Mouse (Mus musculus): ENCODE results near the gene 1810009A15Rik. TPM values are rescaled to one million over a fixed set of nuclear protein-coding genes. Genes with fewer than 3 reads are reported as not detected.

The 1810009A15Rik gene
- polyA plus RNA-seq, 1 experiment from 2014 or later = 30.5 TPM

GRCm38 (mm10) chr19:8914212-8914611, 25.6 kb downstream of the 1810009A15Rik start:
- no peak overlapping the region for H3K4me2 ChIP-seq (ENCODE audit: low read depth, low read length)
- no peak for TF ChIP-seq EP300 (IDR thresholded peaks at IDR 0.05; ENCODE audit: low read depth)
- H3K9me3 ChIP-seq (ENCODE audit: low read length) = no peaks in the 10 kb centered on the region
- 94% methylated on average over 3 of the region's 3 CpGs for WGBS (ENCODE audit: insufficient replicate concordance)
- no peak overlapping the region for H3K9ac ChIP-seq (replicated peaks)
- no peaks in the 10 kb centered on the region for H3K27me3 ChIP-seq (ENCODE audit: insufficient read depth, low read length)
- no peak overlapping the region for H3K4me3 ChIP-seq (ENCODE audit: low read depth, low read length)
- no peak for ATAC-seq
- no peak overlapping the region for H3K27ac ChIP-seq (ENCODE audit: low read depth)
- no peaks in the 10 kb centered on the region for H3K4me1 ChIP-seq (ENCODE audit: insufficient read depth)
- no peak for DNase-seq
- H3K36me3 ChIP-seq (replicated peaks; ENCODE audit: insufficient read depth, low read length) = peaks cover 71% of the 10 kb centered on the region

GRCm38 (mm10) chr19:8919000-8919399, 30.3 kb downstream of the 1810009A15Rik start:
- Histone ChIP-seq H3K9me3 (ENCODE audit: low read length) (no peaks in the 10 kb centered on the region), H3K9ac (replicated peaks) (no peak overlapping the region), H3K27ac (ENCODE audit: low read depth) (no peak overlapping the region), H3K27me3 (ENCODE audit: insufficient read depth, low read length) (no peaks in the 10 kb centered on the region), H3K36me3 (replicated peaks; ENCODE audit: insufficient read depth, low read length) (peaks cover 32% of the 10 kb centered on the region), H3K4me3 (ENCODE audit: low read depth, low read length) (no peak overlapping the region), H3K4me1 (ENCODE audit: insufficient read depth) (peaks cover 13% of the 10 kb centered on the region), H3K4me2 (ENCODE audit: low read depth, low read length) (no peak overlapping the region)
- no peak for ATAC-seq
- TF ChIP-seq CTCF (IDR thresholded peaks at IDR 0.05; ENCODE audit: low read depth) (no peak), EP300 (IDR thresholded peaks at IDR 0.05; ENCODE audit: low read depth) (no peak)
- 77% methylated on average over 3 of the region's 3 CpGs for WGBS (ENCODE audit: insufficient replicate concordance)
- no peak for DNase-seq

- 62% methylated on average over 6 of the region's 6 CpGs for WGBS (ENCODE audit: insufficient replicate concordance)
- H3K9me3 ChIP-seq (ENCODE audit: low read length) = no peaks in the 10 kb centered on the region
- TF ChIP-seq CTCF (IDR thresholded peaks at IDR 0.05; ENCODE audit: low read depth) (no peak), EP300 (IDR thresholded peaks at IDR 0.05; ENCODE audit: low read depth) (no peak)
- DNase-seq (no peak), ATAC-seq (no peak)
- H3K4me3 ChIP-seq (ENCODE audit: low read depth, low read length) = peak overlapping the region; percentile 79
- peak overlapping the region; percentile 75 for H3K9ac ChIP-seq (replicated peaks)
- peak overlapping the region; percentile 90 for H3K27ac ChIP-seq (ENCODE audit: low read depth)
- peaks cover 25% of the 10 kb centered on the region for H3K36me3 ChIP-seq (replicated peaks; ENCODE audit: insufficient read depth, low read length)
- H3K27me3 ChIP-seq (ENCODE audit: insufficient read depth, low read length) = no peaks in the 10 kb centered on the region
- peaks cover 13% of the 10 kb centered on the region for H3K4me1 ChIP-seq (ENCODE audit: insufficient read depth)
- peak overlapping the region; percentile 94 for H3K4me2 ChIP-seq (ENCODE audit: low read depth, low read length)
These were observed 31.0 kb downstream of the 1810009A15Rik start for GRCm38 (mm10) chr19:8919684-8920072.

- Histone ChIP-seq H3K27ac (ENCODE audit: low read depth) (peak within 1 kb of the TSS; percentile 90), H3K4me1 (ENCODE audit: insufficient read depth) (peaks cover 13% of the 10 kb centered on the region), H3K36me3 (replicated peaks; ENCODE audit: insufficient read depth, low read length) (peaks cover 21% of the 10 kb centered on the region), H3K27me3 (ENCODE audit: insufficient read depth, low read length) (no peaks in the 10 kb centered on the region), H3K9ac (replicated peaks) (peak within 1 kb of the TSS; percentile 75), H3K4me2 (ENCODE audit: low read depth, low read length) (peak within 1 kb of the TSS; percentile 94), H3K4me3 (ENCODE audit: low read depth, low read length) (peak within 1 kb of the TSS; percentile 79), H3K9me3 (ENCODE audit: low read length) (no peaks in the 10 kb centered on the region)
- DNase-seq (peak; percentile 95), ATAC-seq (peak; percentile 95)
- WGBS (ENCODE audit: insufficient replicate concordance) = under 1% methylated on average over 48 of the region's 50 CpGs
- TF ChIP-seq CTCF (IDR thresholded peaks at IDR 0.05; ENCODE audit: low read depth) (no peak), EP300 (IDR thresholded peaks at IDR 0.05; ENCODE audit: low read depth) (0 out of 2 replicates have a peak, but pooled peaks have one; percentile 29)
These were observed 31.6 kb downstream of the 1810009A15Rik start, which contains the start of gene B3gat3 for GRCm38 (mm10) chr19:8920073-8920736. B3gat3 (plus strand) TSS chr19:8920374.

- DNase-seq (peak; percentile 56), ATAC-seq (peak; percentile 37)
- H3K9me3 ChIP-seq (ENCODE audit: low read length) = no peaks in the 10 kb centered on the region
- 2% methylated on average over 6 of the region's 6 CpGs for WGBS (ENCODE audit: insufficient replicate concordance)
- peaks cover 13% of the 10 kb centered on the region for H3K4me1 ChIP-seq (ENCODE audit: insufficient read depth)
- peak overlapping the region; percentile 79 for H3K4me3 ChIP-seq (ENCODE audit: low read depth, low read length)
- H3K27ac ChIP-seq (ENCODE audit: low read depth) = peak overlapping the region; percentile 90
- peak overlapping the region; percentile 75 for H3K9ac ChIP-seq (replicated peaks)
- peaks cover 21% of the 10 kb centered on the region for H3K36me3 ChIP-seq (replicated peaks; ENCODE audit: insufficient read depth, low read length)
- H3K4me2 ChIP-seq (ENCODE audit: low read depth, low read length) = peak overlapping the region; percentile 94
- no peaks in the 10 kb centered on the region for H3K27me3 ChIP-seq (ENCODE audit: insufficient read depth, low read length)
- TF ChIP-seq CTCF (IDR thresholded peaks at IDR 0.05; ENCODE audit: low read depth) (no peak), EP300 (IDR thresholded peaks at IDR 0.05; ENCODE audit: low read depth) (no peak)
These were observed 32.2 kb downstream of the 1810009A15Rik start for GRCm38 (mm10) chr19:8920836-8921291.

GRCm38 (mm10) chr19:8921741-8922140, 33.1 kb downstream of the 1810009A15Rik start:
- WGBS (ENCODE audit: insufficient replicate concordance) = 61% methylated on average over 9 of the region's 9 CpGs
- peaks cover 15% of the 10 kb centered on the region for H3K4me1 ChIP-seq (ENCODE audit: insufficient read depth)
- H3K9ac ChIP-seq (replicated peaks) = peak overlapping the region; percentile 75
- no peaks in the 10 kb centered on the region for H3K27me3 ChIP-seq (ENCODE audit: insufficient read depth, low read length)
- peak overlapping the region; percentile 94 for H3K4me2 ChIP-seq (ENCODE audit: low read depth, low read length)
- H3K36me3 ChIP-seq (replicated peaks; ENCODE audit: insufficient read depth, low read length) = peaks cover 23% of the 10 kb centered on the region
- peak; percentile 31 for DNase-seq
- H3K4me3 ChIP-seq (ENCODE audit: low read depth, low read length) = peak overlapping the region; percentile 79
- H3K9me3 ChIP-seq (ENCODE audit: low read length) = no peaks in the 10 kb centered on the region
- peak overlapping the region; percentile 90 for H3K27ac ChIP-seq (ENCODE audit: low read depth)
- no peak for ATAC-seq
- TF ChIP-seq EP300 (IDR thresholded peaks at IDR 0.05; ENCODE audit: low read depth) = no peak
- no peak for TF ChIP-seq CTCF (IDR thresholded peaks at IDR 0.05; ENCODE audit: low read depth)
